Mouse (Mus musculus): ENCODE data around the gene Saa3. TPM values are rescaled to one million over a fixed set of nuclear protein-coding genes. Genes with fewer than 3 reads are reported as not detected.
"Not testable (repeated sequence)": the region's sequence is repeated elsewhere in the genome, so short reads cannot be mapped to it uniquely, and the experiment has no call there.

The Saa3 gene
- polyA plus RNA-seq, 1 experiment from 2014 or later: not detected

DNA sequence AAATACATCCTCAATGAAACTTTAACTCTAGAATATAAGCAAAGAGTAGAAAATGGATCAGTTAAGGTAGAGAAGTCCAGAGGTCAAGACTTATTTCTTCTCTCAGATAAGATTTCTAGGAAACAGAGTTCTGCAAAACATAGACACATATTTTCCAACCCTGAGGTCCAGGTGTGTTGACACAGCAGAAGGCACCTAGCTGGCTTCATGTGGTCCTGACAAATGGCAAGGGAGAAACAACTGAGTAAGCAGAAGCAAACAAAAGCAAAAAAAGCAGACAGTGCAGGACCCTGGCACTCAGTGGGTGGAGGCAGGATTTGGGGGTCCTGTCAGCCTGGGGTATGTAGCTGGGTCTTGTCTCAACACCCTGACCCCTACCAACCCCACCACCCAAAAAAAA, 34.8 kb downstream of the Saa3 start:
- no peak overlapping the region for H3K4me3 ChIP-seq (replicated peaks; ENCODE audit: low read depth, low read length)
- H3K36me3 ChIP-seq (ENCODE audit: control insufficient read depth, insufficient read depth, low read length): no peaks in the 10 kb centered on the region
- no peaks in the 10 kb centered on the region for H3K27me3 ChIP-seq (ENCODE audit: control insufficient read depth, insufficient read depth, low read length)
- ATAC-seq (ENCODE audit: low FRiP score, low TSS enrichment): no peak
- no peak for DNase-seq
- no peak overlapping the region for H3K4me2 ChIP-seq (ENCODE audit: low read length)
- H3K9me3 ChIP-seq (ENCODE audit: control insufficient read depth, low read length): no peaks in the 10 kb centered on the region
- no peaks in the 10 kb centered on the region for H3K4me1 ChIP-seq (ENCODE audit: control insufficient read depth, insufficient read depth, low read length)
- no peak overlapping the region for H3K9ac ChIP-seq (replicated peaks; ENCODE audit: low read length)
- no peak overlapping the region for H3K27ac ChIP-seq (replicated peaks; ENCODE audit: low read depth, low read length)

DNA sequence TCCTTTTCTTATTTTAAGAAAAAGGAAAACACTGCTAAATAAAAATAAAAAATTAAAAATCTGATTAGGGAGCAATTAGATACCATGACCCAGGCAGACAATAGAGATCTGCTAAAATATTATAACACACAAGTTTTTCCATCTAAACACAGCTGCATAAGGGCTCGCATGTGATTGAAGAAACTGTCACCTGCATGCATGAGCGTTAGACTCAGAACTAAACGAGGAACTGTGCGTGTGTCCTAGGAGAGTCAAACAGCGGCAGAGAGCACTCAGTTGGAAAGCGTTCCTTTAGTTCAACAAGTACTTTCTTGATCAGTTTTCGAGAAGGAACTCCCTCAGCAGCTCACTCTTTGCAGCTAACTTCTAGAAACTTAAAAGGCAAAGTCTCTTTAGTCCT, 36.5 kb downstream of the Saa3 start:
- not testable (repeated sequence) for H3K4me3 ChIP-seq (replicated peaks; ENCODE audit: low read depth, low read length); H3K4me2 ChIP-seq (ENCODE audit: low read length); H3K9ac ChIP-seq (replicated peaks; ENCODE audit: low read length); H3K27ac ChIP-seq (replicated peaks; ENCODE audit: low read depth, low read length); H3K4me1 ChIP-seq (ENCODE audit: control insufficient read depth, insufficient read depth, low read length); DNase-seq; H3K27me3 ChIP-seq (ENCODE audit: control insufficient read depth, insufficient read depth, low read length); H3K36me3 ChIP-seq (ENCODE audit: control insufficient read depth, insufficient read depth, low read length); H3K9me3 ChIP-seq (ENCODE audit: control insufficient read depth, low read length); ATAC-seq (ENCODE audit: low FRiP score, low TSS enrichment)
- WGBS: 85% methylated on average over 7 of the region's 7 CpGs

DNA sequence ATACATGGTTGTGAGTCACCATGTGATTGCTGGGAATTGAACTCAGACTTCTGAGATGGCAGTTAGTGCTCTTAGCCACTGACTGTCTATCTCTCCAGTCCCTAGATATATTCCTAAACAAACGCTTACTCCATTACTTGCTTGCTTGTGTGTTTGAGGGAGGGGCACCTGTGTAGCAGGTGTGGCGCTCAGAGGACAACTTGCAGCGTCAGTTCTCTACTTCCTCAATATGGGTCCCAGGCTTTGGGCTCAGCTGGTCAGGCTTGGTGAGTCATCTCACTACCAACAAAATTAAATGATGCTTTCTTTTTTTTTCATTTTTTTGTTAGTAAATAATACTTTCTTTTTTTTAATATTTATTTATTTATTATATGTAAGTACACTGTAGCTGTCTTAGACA, 37.1 kb downstream of the Saa3 start:
- no peak for DNase-seq
- Histone ChIP-seq H3K9me3 (ENCODE audit: control insufficient read depth, low read length) (no peaks in the 10 kb centered on the region), H3K27ac (replicated peaks; ENCODE audit: low read depth, low read length) (no peak overlapping the region), H3K36me3 (ENCODE audit: control insufficient read depth, insufficient read depth, low read length) (no peaks in the 10 kb centered on the region), H3K4me3 (replicated peaks; ENCODE audit: low read depth, low read length) (no peak overlapping the region), H3K9ac (replicated peaks; ENCODE audit: low read length) (no peak overlapping the region), H3K4me2 (ENCODE audit: low read length) (no peak overlapping the region), H3K4me1 (ENCODE audit: control insufficient read depth, insufficient read depth, low read length) (no peaks in the 10 kb centered on the region), H3K27me3 (ENCODE audit: control insufficient read depth, insufficient read depth, low read length) (no peaks in the 10 kb centered on the region)
- whole genome bisulfite sequencing: 91% methylated on average over 3 of the region's 3 CpGs
- ATAC-seq (ENCODE audit: low FRiP score, low TSS enrichment): no peak

DNA sequence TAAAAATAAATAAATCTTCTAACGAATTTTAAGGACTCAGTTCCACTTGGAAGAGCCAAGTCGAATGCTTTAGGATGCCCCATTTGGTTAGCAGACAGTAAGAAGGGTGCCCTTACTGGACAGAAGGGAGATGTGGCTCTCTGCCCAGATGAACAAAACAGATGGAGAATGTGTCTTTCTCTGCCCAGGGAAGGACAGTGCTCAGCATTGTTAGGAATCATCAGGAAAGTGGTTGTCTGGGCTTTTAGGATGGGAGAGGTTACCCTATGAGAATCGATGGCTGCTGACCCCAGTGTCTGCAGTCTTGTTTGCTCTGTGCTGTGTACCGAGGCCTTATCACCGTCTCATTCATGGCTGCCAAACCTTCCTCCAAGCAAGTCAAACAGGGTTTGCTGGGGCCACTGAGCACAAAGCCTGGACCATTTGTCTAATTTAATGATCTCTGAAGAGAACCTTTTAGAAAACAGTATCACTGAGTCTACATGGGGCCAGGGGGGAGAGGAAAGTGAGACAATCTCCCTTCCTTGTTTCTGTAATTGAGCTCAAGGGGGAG, 38.6 kb downstream of the Saa3 start:
- Histone ChIP-seq H3K4me1 (ENCODE audit: control insufficient read depth, insufficient read depth, low read length) (no peaks in the 10 kb centered on the region), H3K9me3 (ENCODE audit: control insufficient read depth, low read length) (no peaks in the 10 kb centered on the region), H3K9ac (replicated peaks; ENCODE audit: low read length) (no peak overlapping the region), H3K4me2 (ENCODE audit: low read length) (no peak overlapping the region), H3K27ac (replicated peaks; ENCODE audit: low read depth, low read length) (no peak overlapping the region), H3K36me3 (ENCODE audit: control insufficient read depth, insufficient read depth, low read length) (no peaks in the 10 kb centered on the region), H3K4me3 (replicated peaks; ENCODE audit: low read depth, low read length) (no peak overlapping the region), H3K27me3 (ENCODE audit: control insufficient read depth, insufficient read depth, low read length) (no peaks in the 10 kb centered on the region)
- no peak for ATAC-seq (ENCODE audit: low FRiP score, low TSS enrichment)
- WGBS: 71% methylated on average over 5 of the region's 5 CpGs
- no peak for DNase-seq

DNA sequence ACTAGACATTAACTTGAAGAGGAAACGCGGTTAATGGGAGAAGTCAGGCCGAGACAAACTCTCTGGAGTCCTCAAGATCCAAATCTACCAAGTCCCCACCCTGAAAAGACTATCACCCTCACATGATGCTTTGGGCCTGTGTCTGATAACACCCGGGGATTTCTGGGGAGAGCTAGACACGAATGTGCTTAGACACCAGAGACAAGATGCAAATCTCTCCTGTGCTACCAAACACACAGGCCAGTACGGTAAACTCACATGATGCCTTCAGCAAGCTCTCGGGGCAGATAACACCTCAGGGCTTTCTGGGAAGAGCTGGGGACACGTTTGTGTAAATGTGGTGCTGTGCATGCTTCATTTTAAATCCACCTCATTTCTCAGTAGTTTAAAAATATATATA, 39.6 kb downstream of the Saa3 start:
- DNase-seq: no peak
- no peak for ATAC-seq (ENCODE audit: low FRiP score, low TSS enrichment)

DNA sequence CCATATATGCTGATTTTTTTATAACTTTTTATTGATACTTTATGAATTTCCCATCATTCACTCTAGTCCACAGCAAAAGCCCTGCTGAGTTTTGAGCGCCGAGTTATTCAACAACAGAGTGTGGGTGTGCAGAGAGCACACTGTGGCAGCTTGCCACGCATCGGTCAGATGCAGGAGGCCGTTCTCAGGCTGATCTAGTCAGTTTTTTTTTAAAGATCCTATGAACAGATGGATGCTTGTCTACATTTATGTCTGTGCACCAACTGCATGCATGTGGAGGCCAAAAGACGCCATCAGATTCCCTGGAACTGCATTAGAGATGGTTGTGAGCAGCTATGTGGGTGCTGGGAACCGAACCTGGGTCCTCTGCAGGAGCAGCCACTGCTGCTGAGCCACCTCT, 40.4 kb downstream of the Saa3 start:
- H3K4me2 ChIP-seq (ENCODE audit: low read length): no peak overlapping the region
- no peak overlapping the region for H3K27ac ChIP-seq (replicated peaks; ENCODE audit: low read depth, low read length)
- WGBS: 93% methylated on average over 7 of the region's 7 CpGs
- no peak for DNase-seq
- H3K36me3 ChIP-seq (ENCODE audit: control insufficient read depth, insufficient read depth, low read length): no peaks in the 10 kb centered on the region
- H3K9me3 ChIP-seq (ENCODE audit: control insufficient read depth, low read length): no peaks in the 10 kb centered on the region
- H3K4me3 ChIP-seq (replicated peaks; ENCODE audit: low read depth, low read length): no peak overlapping the region
- no peaks in the 10 kb centered on the region for H3K27me3 ChIP-seq (ENCODE audit: control insufficient read depth, insufficient read depth, low read length)
- no peaks in the 10 kb centered on the region for H3K4me1 ChIP-seq (ENCODE audit: control insufficient read depth, insufficient read depth, low read length)
- H3K9ac ChIP-seq (replicated peaks; ENCODE audit: low read length): no peak overlapping the region
- no peak for ATAC-seq (ENCODE audit: low FRiP score, low TSS enrichment)

More for the DNA sequence above, 39.6 kb downstream of the Saa3 start:
- Histone ChIP-seq H3K9me3 (ENCODE audit: control insufficient read depth, low read length) (no peaks in the 10 kb centered on the region), H3K9ac (replicated peaks; ENCODE audit: low read length) (no peak overlapping the region), H3K27ac (replicated peaks; ENCODE audit: low read depth, low read length) (no peak overlapping the region), H3K4me2 (ENCODE audit: low read length) (no peak overlapping the region), H3K27me3 (ENCODE audit: control insufficient read depth, insufficient read depth, low read length) (no peaks in the 10 kb centered on the region), H3K4me1 (ENCODE audit: control insufficient read depth, insufficient read depth, low read length) (no peaks in the 10 kb centered on the region), H3K36me3 (ENCODE audit: control insufficient read depth, insufficient read depth, low read length) (no peaks in the 10 kb centered on the region), H3K4me3 (replicated peaks; ENCODE audit: low read depth, low read length) (no peak overlapping the region)
- 88% methylated on average over 8 of the region's 8 CpGs for WGBS

DNA sequence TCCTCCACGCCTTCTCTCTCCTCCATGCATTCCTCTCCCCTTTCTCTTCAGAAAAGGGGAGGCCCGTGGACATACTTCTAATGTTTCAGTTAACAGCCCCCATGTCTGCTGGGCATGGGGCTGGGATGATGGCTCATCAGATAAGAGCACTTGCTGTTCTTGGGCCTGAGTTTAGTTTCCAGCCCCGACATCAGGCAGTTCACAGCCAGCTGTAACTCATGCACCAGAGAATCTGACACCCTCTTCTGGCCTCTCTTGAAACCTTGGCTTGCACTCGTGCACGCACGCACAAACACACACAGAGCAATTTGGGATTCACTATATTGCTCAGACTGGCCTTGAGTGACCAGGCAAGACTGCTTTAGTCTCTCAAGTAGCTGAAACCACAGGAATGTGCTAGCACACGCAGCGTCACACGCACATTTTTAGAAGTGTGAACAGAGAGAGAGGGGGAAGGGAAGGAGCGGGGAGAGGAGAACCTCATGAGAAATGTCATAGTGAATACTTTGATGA, 43.3 kb downstream of the Saa3 start, which contains the start of gene Tph1:
Tph1 (minus strand) TSS at position 378 of the 513 bp plus-strand sequence.
- Histone ChIP-seq H3K36me3 (ENCODE audit: control insufficient read depth, insufficient read depth, low read length) (no peaks in the 10 kb centered on the region), H3K27me3 (ENCODE audit: control insufficient read depth, insufficient read depth, low read length) (no peaks in the 10 kb centered on the region), H3K9ac (replicated peaks; ENCODE audit: low read length) (no peak within 1 kb of the TSS), H3K4me3 (replicated peaks; ENCODE audit: low read depth, low read length) (no peak within 1 kb of the TSS), H3K4me2 (ENCODE audit: low read length) (no peak within 1 kb of the TSS), H3K9me3 (ENCODE audit: control insufficient read depth, low read length) (no peaks in the 10 kb centered on the region), H3K27ac (replicated peaks; ENCODE audit: low read depth, low read length) (no peak within 1 kb of the TSS), H3K4me1 (ENCODE audit: control insufficient read depth, insufficient read depth, low read length) (no peaks in the 10 kb centered on the region)
- WGBS: 70% methylated on average over 10 of the region's 10 CpGs
- no peak for DNase-seq
- ATAC-seq (ENCODE audit: low FRiP score, low TSS enrichment): no peak

DNA sequence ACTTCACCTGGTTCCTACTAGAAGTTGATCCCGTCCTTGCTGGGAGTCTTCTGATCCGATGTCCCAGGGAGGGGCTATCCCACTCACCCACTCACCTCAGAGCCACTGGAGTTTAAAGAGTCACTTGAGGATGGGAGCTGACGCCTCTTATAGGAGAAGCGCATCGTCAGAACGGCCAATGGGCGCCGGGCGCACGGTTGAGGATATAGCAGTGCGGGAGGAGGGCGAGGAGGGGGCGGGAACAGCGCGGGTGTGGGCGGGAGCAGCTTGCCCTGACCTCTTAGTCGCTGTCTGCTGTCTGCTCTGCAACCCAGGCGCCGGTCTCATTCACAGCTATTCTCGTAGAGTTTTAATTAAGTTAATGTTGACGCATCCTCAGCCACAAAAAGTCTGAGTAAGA, 48.2 kb downstream of the Saa3 start:
- no peaks in the 10 kb centered on the region for H3K4me1 ChIP-seq (ENCODE audit: control insufficient read depth, insufficient read depth, low read length)
- peak overlapping the region; percentile 43 for H3K4me2 ChIP-seq (ENCODE audit: low read length)
- DNase-seq (peak; percentile 42), ATAC-seq (ENCODE audit: low FRiP score, low TSS enrichment) (no peak)
- WGBS: under 1% methylated on average over 21 of the region's 21 CpGs
- H3K9me3 ChIP-seq (ENCODE audit: control insufficient read depth, low read length): no peaks in the 10 kb centered on the region
- no peak overlapping the region for H3K4me3 ChIP-seq (replicated peaks; ENCODE audit: low read depth, low read length)
- H3K36me3 ChIP-seq (ENCODE audit: control insufficient read depth, insufficient read depth, low read length): no peaks in the 10 kb centered on the region
- H3K9ac ChIP-seq (replicated peaks; ENCODE audit: low read length): no peak overlapping the region
- H3K27ac ChIP-seq (replicated peaks; ENCODE audit: low read depth, low read length): no peak overlapping the region
- 0 out of 2 replicates have a peak, but pooled peaks cover 3% of the 10 kb centered on the region for H3K27me3 ChIP-seq (ENCODE audit: control insufficient read depth, insufficient read depth, low read length)

DNA sequence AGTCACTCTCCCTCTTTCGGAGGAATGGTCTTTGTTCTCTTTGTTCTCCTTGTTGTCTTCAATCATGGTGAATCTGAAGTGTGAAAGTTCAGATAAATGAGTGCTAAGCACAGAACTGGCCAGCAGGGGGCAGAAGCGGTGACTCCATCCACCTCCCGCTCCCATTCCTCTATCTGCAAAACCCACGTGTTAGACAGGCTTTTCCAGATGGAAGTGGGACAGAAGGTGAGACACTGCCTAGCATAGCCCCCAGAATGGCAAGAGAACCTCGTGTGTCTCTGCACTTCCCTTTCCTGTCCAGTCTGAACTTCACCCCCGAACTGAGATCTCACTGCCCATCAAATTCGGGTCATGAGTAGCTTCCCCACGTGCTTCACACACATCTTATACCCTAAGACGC, 50.3 kb downstream of the Saa3 start:
- H3K9ac ChIP-seq (replicated peaks; ENCODE audit: low read length): no peak overlapping the region
- 0 out of 2 replicates have a peak, but pooled peaks cover 3% of the 10 kb centered on the region for H3K4me1 ChIP-seq (ENCODE audit: control insufficient read depth, insufficient read depth, low read length)
- peak; percentile 57 for DNase-seq
- no peak overlapping the region for H3K27ac ChIP-seq (replicated peaks; ENCODE audit: low read depth, low read length)
- H3K36me3 ChIP-seq (ENCODE audit: control insufficient read depth, insufficient read depth, low read length): no peaks in the 10 kb centered on the region
- H3K4me3 ChIP-seq (replicated peaks; ENCODE audit: low read depth, low read length): no peak overlapping the region
- no peak overlapping the region for H3K4me2 ChIP-seq (ENCODE audit: low read length)
- H3K27me3 ChIP-seq (ENCODE audit: control insufficient read depth, insufficient read depth, low read length): peaks cover 6% of the 10 kb centered on the region; the same call in 1 of the 2 replicates
- WGBS: 40% methylated on average over 9 of the region's 9 CpGs
- no peaks in the 10 kb centered on the region for H3K9me3 ChIP-seq (ENCODE audit: control insufficient read depth, low read length)
- ATAC-seq (ENCODE audit: low FRiP score, low TSS enrichment): no peak

All from midbrain, embryonic 14.5 days (tissue).